Mouse (Mus musculus) embryonic facial prominence, embryonic 11.5 days (tissue): Measurements from ENCODE around the gene Klhl26. TPM values are rescaled to one million over a fixed set of nuclear protein-coding genes. Genes with fewer than 3 reads are reported as not detected.
"Not testable (repeated sequence)": the region's sequence is repeated elsewhere in the genome, so short reads cannot be mapped to it uniquely, and the experiment has no call there.

Experiments
- ATAC-seq: fragments of 200-750 bp; cut with Nextera tagmentation; replicated peaks from 2 replicates; pipeline ENCODE4 v1.8.0; 2017; ENCODE audit warnings: low read depth; ENCODE audit not compliant: insufficient number of reproducible peaks, low FRiP score, low TSS enrichment
- DNase-seq: peaks from one replicate; pipeline ENCODE4 v3.0.0-alpha.2; 2015; ENCODE audit warnings: low spot score
- H3K27ac ChIP-seq: fragments of 300-500 bp; sonication (generic); replicated peaks from 2 replicates; pipeline ENCODE4 v1.5.1; 2014; ENCODE audit warnings: mild to moderate bottlenecking, low read depth, low read length, control low read depth
- H3K27me3 ChIP-seq: fragments of 300-500 bp; sonication (generic); 2 replicates; pipeline ENCODE4 v1.6.1; 2014; ENCODE audit warnings: mild to moderate bottlenecking, low read length, moderate library complexity, mixed read lengths; ENCODE audit not compliant: control insufficient read depth, insufficient read depth
- H3K36me3 ChIP-seq: fragments of 300-500 bp; sonication (generic); replicated peaks from 2 replicates; pipeline ENCODE4 v1.6.1; 2014; ENCODE audit warnings: low read depth, mild to moderate bottlenecking, low read length, moderate library complexity, mixed read lengths; ENCODE audit not compliant: control insufficient read depth, insufficient read depth
- H3K4me1 ChIP-seq: fragments of 300-500 bp; sonication (generic); 2 replicates; pipeline ENCODE4 v1.6.1; 2014; ENCODE audit warnings: low read length, mixed read lengths; ENCODE audit not compliant: control insufficient read depth, insufficient read depth
- H3K4me2 ChIP-seq: fragments of 300-500 bp; sonication (generic); 2 replicates; pipeline ENCODE4 v1.6.1; 2014; ENCODE audit warnings: low read depth, mild to moderate bottlenecking, control low read depth, low read length, moderate library complexity
- H3K4me3 ChIP-seq: fragments of 300-500 bp; sonication (generic); 2 replicates; pipeline ENCODE4 v1.5.1; 2014; ENCODE audit warnings: low read depth, low read length, control low read depth
- H3K9ac ChIP-seq: fragments of 300-500 bp; sonication (generic); replicated peaks from 2 replicates; pipeline ENCODE4 v1.6.1; 2014; ENCODE audit warnings: mild to moderate bottlenecking, control low read depth, low read length
- H3K9me3 ChIP-seq: fragments of 300-500 bp; sonication (generic); replicated peaks from 2 replicates; pipeline ENCODE4 v1.6.1; 2016; ENCODE audit warnings: mild to moderate bottlenecking, low read length, inconsistent platforms, mixed read lengths; ENCODE audit not compliant: control insufficient read depth
- WGBS: fragments of 180-500 bp; shearing (Covaris S2); extraction: QIAGEN DNeasy Blood & Tissue Kit; methylation state at CpG from one replicate; pipeline ENCODE4 v1.1.7; 2014; 5-methylcytosine and 5-hydroxymethylcytosine counted together
- polyA plus RNA-seq: library from polyadenylated mRNA; unstranded; fragments of >200 nt; fragmentation: Nextera tagmentation; extraction: Ambion mirVana; gene quantifications from 2 replicates; pipeline ENCODE4 v1.2.1, GENCODE M21; 2014

Gene Klhl26
- polyA plus RNA-seq, 1 experiment from 2014 or later, result 17.9 TPM

- Histone ChIP-seq H3K9me3 (no peaks in the 10 kb centered on the region), H3K4me1 (peaks cover 8% of the 10 kb centered on the region), H3K4me2 (no peak overlapping the region), H3K27me3 (no peaks in the 10 kb centered on the region), H3K27ac (no peak overlapping the region), H3K9ac (no peak overlapping the region), H3K36me3 (peaks cover 8% of the 10 kb centered on the region), H3K4me3 (no peak overlapping the region)
- 97% methylated on average over 2 of the region's 2 CpGs for WGBS
- no peak for DNase-seq
- no peak for ATAC-seq
Observed at GRCm38 (mm10) chr8:70511770-70512169, 35.0 kb upstream of the Klhl26 start.

GRCm38 (mm10) chr8:70511174-70511573, 34.4 kb upstream of the Klhl26 start:
- Histone ChIP-seq H3K4me2 (peak overlapping the region; percentile 32), H3K9ac (peak overlapping the region; percentile 99; the same call in 1 of the 2 replicates), H3K4me3 (peak overlapping the region; percentile 99)
- not testable (repeated sequence) for H3K27ac ChIP-seq, H3K9me3 ChIP-seq, H3K27me3 ChIP-seq, H3K4me1 ChIP-seq, DNase-seq, H3K36me3 ChIP-seq, ATAC-seq
- WGBS, result 84% methylated on average over 6 of the region's 6 CpGs

- peaks cover 8% of the 10 kb centered on the region for H3K36me3 ChIP-seq
- H3K9me3 ChIP-seq, result no peaks in the 10 kb centered on the region
- peak within 1 kb of the TSS; percentile 99 for H3K4me3 ChIP-seq
- H3K4me2 ChIP-seq, result peak within 1 kb of the TSS; percentile 97
- no peaks in the 10 kb centered on the region for H3K27me3 ChIP-seq
- WGBS, result under 1% methylated on average over 72 of the region's 74 CpGs
- H3K9ac ChIP-seq, result peak within 1 kb of the TSS; percentile 99
- peak; percentile 100 for DNase-seq
- H3K4me1 ChIP-seq, result peaks cover 11% of the 10 kb centered on the region
- H3K27ac ChIP-seq, result peak within 1 kb of the TSS; percentile 90
- ATAC-seq, result peak; percentile 67
Observed at GRCm38 (mm10) chr8:70510228-70510915, 33.6 kb upstream of the Klhl26 start, which contains the start of gene Uba52. Gene Uba52, minus strand, starts transcription at chr8:70510801.

- H3K27me3 ChIP-seq, result no peaks in the 10 kb centered on the region
- peak overlapping the region; percentile 90; the same call in 1 of the 2 replicates for H3K27ac ChIP-seq
Observed at GRCm38 (mm10) chr8:70509281-70509952, 32.6 kb upstream of the Klhl26 start.

GRCm38 (mm10) chr8:70507027-70507393, 30.2 kb upstream of the Klhl26 start:
- Histone ChIP-seq H3K27me3 (peaks cover 10% of the 10 kb centered on the region), H3K36me3 (peaks cover 6% of the 10 kb centered on the region), H3K4me2 (peak overlapping the region; percentile 19), H3K9me3 (no peaks in the 10 kb centered on the region), H3K9ac (no peak overlapping the region; the same call in 1 of the 2 replicates), H3K4me1 (peaks cover 21% of the 10 kb centered on the region), H3K4me3 (no peak overlapping the region), H3K27ac (peak overlapping the region; percentile 28; the same call in 1 of the 2 replicates)
- ATAC-seq, result no peak
- no peak for DNase-seq
- WGBS, result 49% methylated on average over 5 of the region's 5 CpGs

More at GRCm38 (mm10) chr8:70509281-70509952, 32.6 kb upstream of the Klhl26 start:
- Histone ChIP-seq H3K4me2 (peak overlapping the region; percentile 97), H3K9ac (peak overlapping the region; percentile 99), H3K4me1 (peaks cover 11% of the 10 kb centered on the region), H3K36me3 (peaks cover 8% of the 10 kb centered on the region), H3K9me3 (no peaks in the 10 kb centered on the region), H3K4me3 (peak overlapping the region; percentile 99)
- WGBS, result 11% methylated on average over 25 of the region's 25 CpGs
- no peak for DNase-seq
- no peak for ATAC-seq

- peaks cover 16% of the 10 kb centered on the region for H3K27me3 ChIP-seq
- peak; percentile 78 for ATAC-seq
- 3% methylated on average over 35 of the region's 40 CpGs for WGBS
- no peaks in the 10 kb centered on the region for H3K9me3 ChIP-seq
- peak; percentile 95 for DNase-seq
- H3K27ac ChIP-seq, result peak within 1 kb of the TSS; percentile 62
- peaks cover 6% of the 10 kb centered on the region for H3K36me3 ChIP-seq
- H3K9ac ChIP-seq, result peak within 1 kb of the TSS; percentile 92
- peak within 1 kb of the TSS; percentile 70 for H3K4me3 ChIP-seq
- peak within 1 kb of the TSS; percentile 82 for H3K4me2 ChIP-seq
- H3K4me1 ChIP-seq, result peaks cover 23% of the 10 kb centered on the region
Observed at GRCm38 (mm10) chr8:70506328-70507026, 29.7 kb upstream of the Klhl26 start, which contains the start of gene Rex1bd. Gene Rex1bd, minus strand, starts transcription at chr8:70506752.

- 40% methylated on average over 32 of the region's 32 CpGs for WGBS
- Histone ChIP-seq H3K4me3 (peak overlapping the region; percentile 70), H3K4me2 (peak overlapping the region; percentile 82), H3K27me3 (peaks cover 22% of the 10 kb centered on the region), H3K4me1 (peaks cover 27% of the 10 kb centered on the region), H3K36me3 (peaks cover 6% of the 10 kb centered on the region), H3K9me3 (no peaks in the 10 kb centered on the region), H3K27ac (peak overlapping the region; percentile 62), H3K9ac (peak overlapping the region; percentile 92)
- DNase-seq (no peak), ATAC-seq (peak; percentile 14)
Observed at GRCm38 (mm10) chr8:70505698-70506327, 29.0 kb upstream of the Klhl26 start.
